Mouse (Mus musculus) myocyte (in vitro differentiated cells): ENCODE data around the gene Olfr772. TPM values are rescaled to one million over a fixed set of nuclear protein-coding genes. Genes with fewer than 3 reads are reported as not detected.
"Not testable (repeated sequence)": the region's sequence is repeated elsewhere in the genome, so short reads cannot be mapped to it uniquely, and the experiment has no call there.

Source experiments
- H3K27me3 ChIP-seq: one replicate; pipeline ENCODE4 v1.6.1; 2011; ENCODE audit not compliant: control insufficient read depth, insufficient read depth, insufficient read length
- H3K36me3 ChIP-seq: one replicate; pipeline ENCODE4 v1.6.1; 2011; ENCODE audit not compliant: control insufficient read depth, insufficient read depth
- H3K4me2 ChIP-seq: one replicate; pipeline ENCODE4 v1.6.1; 2011; ENCODE audit warnings: low read depth, control low read depth
- H3K4me3 ChIP-seq: one replicate; pipeline ENCODE4 v1.5.1; 2011; ENCODE audit warnings: mild to moderate bottlenecking, control low read depth, moderate library complexity
- H3K79me2 ChIP-seq: one replicate; pipeline ENCODE4 v1.6.1; 2011; ENCODE audit not compliant: control insufficient read depth, insufficient read depth
- H3ac ChIP-seq: one replicate; pipeline ENCODE4 v1.6.1; 2011; ENCODE audit not compliant: control insufficient read depth, insufficient read length
- CEBPB ChIP-seq: IDR thresholded peaks from 2 replicates; pipeline ENCODE4 v1.6.1; 2011; ENCODE audit warnings: mild to moderate bottlenecking, moderate library complexity; ENCODE audit not compliant: poor library complexity, insufficient read depth, severe bottlenecking
- E2F4 ChIP-seq: IDR thresholded peaks from one replicate; pipeline ENCODE4 v1.6.1; 2011; ENCODE audit warnings: mild to moderate bottlenecking, control low read depth, moderate library complexity; ENCODE audit not compliant: insufficient read depth
- MAX ChIP-seq: IDR thresholded peaks from one replicate; pipeline ENCODE4 v1.6.1; 2011; ENCODE audit warnings: low read depth, mild to moderate bottlenecking, control low read depth
- MYOD1 ChIP-seq, 3 experiments: IDR thresholded peaks; one replicate each; pipeline ENCODE4 v1.6.1; 2011; ENCODE audit warnings: control low read depth in 2 of 3, low read depth in 2 of 3, mild to moderate bottlenecking in 2 of 3, moderate library complexity in 1 of 3; ENCODE audit not compliant: insufficient read length in 2 of 3, control insufficient read depth in 1 of 3
- MYOG ChIP-seq, 3 experiments: IDR thresholded peaks; one replicate each; pipeline ENCODE4 v1.6.1; 2011; ENCODE audit warnings: control low read depth in 2 of 3, low read depth in 2 of 3, mild to moderate bottlenecking in 2 of 3; ENCODE audit not compliant: insufficient read length in 2 of 3, control insufficient read depth in 1 of 3, insufficient read depth in 1 of 3
- POLR2A ChIP-seq: IDR thresholded peaks from one replicate; pipeline ENCODE4 v1.6.1; 2011; ENCODE audit warnings: low read depth, mild to moderate bottlenecking, control low read depth, moderate library complexity; ENCODE audit not compliant: insufficient read length
- POLR2AphosphoS2 ChIP-seq: IDR thresholded peaks from one replicate; pipeline ENCODE4 v1.6.1; 2011; ENCODE audit warnings: low read depth, control low read depth; ENCODE audit not compliant: insufficient read length
- REST ChIP-seq: IDR thresholded peaks from one replicate; pipeline ENCODE4 v1.6.1; 2011; ENCODE audit warnings: mild to moderate bottlenecking, control low read depth, moderate library complexity; ENCODE audit not compliant: insufficient read depth, insufficient read length
- SRF ChIP-seq: IDR thresholded peaks from one replicate; pipeline ENCODE4 v1.6.1; 2011; ENCODE audit warnings: low read depth; ENCODE audit not compliant: control insufficient read depth, insufficient read length
- TCF12 ChIP-seq: IDR thresholded peaks from one replicate; pipeline ENCODE4 v1.6.1; 2011; ENCODE audit warnings: mild to moderate bottlenecking, control low read depth; ENCODE audit not compliant: poor library complexity, insufficient read depth, severe bottlenecking
- TCF3 ChIP-seq: IDR thresholded peaks from one replicate; pipeline ENCODE4 v1.6.1; 2011; ENCODE audit warnings: low read depth, control low read depth; ENCODE audit not compliant: insufficient read length
- USF1 ChIP-seq: IDR thresholded peaks from one replicate; pipeline ENCODE4 v1.6.1; 2011; ENCODE audit warnings: low read depth, mild to moderate bottlenecking, control low read depth, moderate library complexity
- polyA plus RNA-seq: library from polyadenylated mRNA; unstranded; fragments of >200 nt; fragmentation: generic; extraction: Trizol; gene quantifications from one replicate; pipeline ENCODE4 v1.2.1, GENCODE M21; 2012; ENCODE audit warnings: missing spikeins

Olfr772 gene
- not detected for polyA plus RNA-seq

DNA sequence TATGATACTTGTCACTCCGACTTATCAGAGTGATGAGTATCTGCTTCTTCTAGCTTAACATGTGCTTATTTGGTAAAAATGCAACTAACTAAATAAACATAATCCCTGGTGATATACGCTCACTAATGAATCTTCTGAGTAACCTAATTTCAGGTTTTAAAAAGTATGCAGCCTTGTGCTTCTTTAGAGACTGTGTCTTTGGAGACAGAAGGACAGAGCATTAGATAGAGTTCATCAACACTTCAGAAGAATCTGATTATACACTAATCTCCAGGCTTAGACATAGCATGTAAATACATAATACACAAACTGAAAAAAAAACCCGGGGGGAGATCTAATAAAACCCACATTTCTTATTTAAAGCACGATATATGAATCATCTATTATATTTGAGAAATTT is at the start of gene Olfr772:
Olfr772 (minus strand) TSS at position 101 of the 400 bp plus-strand sequence.
- H3ac ChIP-seq, H3K79me2 ChIP-seq, H3K27me3 ChIP-seq, H3K4me2 ChIP-seq, H3K36me3 ChIP-seq, H3K4me3 ChIP-seq: not testable (repeated sequence)

DNA sequence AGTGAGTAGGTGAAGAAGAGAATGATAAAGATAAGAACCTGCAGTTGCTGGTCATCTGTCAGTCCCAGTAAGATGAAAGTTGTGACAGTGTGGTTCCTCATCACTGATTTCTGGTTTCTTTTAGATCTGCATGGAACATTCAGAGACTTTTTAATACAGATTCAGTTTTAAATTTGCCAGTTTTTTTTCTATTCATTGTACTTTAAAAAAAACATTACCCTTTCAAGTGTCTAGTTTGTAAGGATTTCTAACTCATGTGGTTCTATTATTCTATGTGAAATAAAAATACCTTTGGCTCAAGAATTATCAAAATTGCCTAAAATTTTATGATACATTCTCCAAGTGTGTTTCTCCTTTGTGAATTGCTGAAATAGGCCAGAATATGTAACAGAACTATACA is 9.6 kb upstream of the Olfr772 start, which contains the start of gene Olfr773:
Olfr773 (minus strand) TSS at position 101 of the 400 bp plus-strand sequence.
- not testable (repeated sequence) for H3ac ChIP-seq, H3K36me3 ChIP-seq, H3K4me3 ChIP-seq, H3K4me2 ChIP-seq, H3K79me2 ChIP-seq, H3K27me3 ChIP-seq

DNA sequence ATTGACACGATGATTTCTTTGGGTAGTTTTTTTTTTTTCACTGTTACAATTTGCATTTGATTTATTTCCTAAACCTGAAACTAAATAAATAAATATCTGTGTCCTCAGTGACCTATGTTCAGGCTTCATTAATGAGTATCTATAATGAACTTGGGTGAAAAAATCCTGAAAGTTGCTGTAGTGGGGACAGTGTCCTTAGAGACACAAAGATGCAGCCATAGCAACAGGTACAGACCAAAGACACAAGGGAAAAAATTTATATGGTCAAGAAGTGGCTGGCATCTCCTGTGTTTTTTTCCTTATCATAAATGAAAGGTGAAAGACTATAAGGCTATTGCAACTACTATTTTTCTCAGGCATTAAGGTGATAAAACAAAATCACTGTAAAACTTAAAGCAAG is 13.1 kb downstream of the Olfr772 start, which contains the start of gene Olfr771:
Olfr771 (minus strand) TSS at position 101 of the 400 bp plus-strand sequence.
- Histone ChIP-seq H3ac (no peak within 1 kb of the TSS), H3K79me2 (no peaks in the 10 kb centered on the region)
- TF ChIP-seq MAX (no peak), TCF12 (no peak), SRF (no peak), REST (no peak), POLR2AphosphoS2 (no peak), USF1 (no peak), TCF3 (no peak), POLR2A (no peak), E2F4 (no peak), MYOD1 (IDR thresholded peaks at IDR 0.05; ENCODE audit: control insufficient read depth in 1 of 3, insufficient read length in 2 of 3, low read depth in 2 of 3) (no peak), CEBPB (no peak), MYOG (IDR thresholded peaks at IDR 0.05; ENCODE audit: control insufficient read depth in 1 of 3, insufficient read depth in 1 of 3, insufficient read length in 2 of 3, low read depth in 2 of 3) (no peak)

DNA sequence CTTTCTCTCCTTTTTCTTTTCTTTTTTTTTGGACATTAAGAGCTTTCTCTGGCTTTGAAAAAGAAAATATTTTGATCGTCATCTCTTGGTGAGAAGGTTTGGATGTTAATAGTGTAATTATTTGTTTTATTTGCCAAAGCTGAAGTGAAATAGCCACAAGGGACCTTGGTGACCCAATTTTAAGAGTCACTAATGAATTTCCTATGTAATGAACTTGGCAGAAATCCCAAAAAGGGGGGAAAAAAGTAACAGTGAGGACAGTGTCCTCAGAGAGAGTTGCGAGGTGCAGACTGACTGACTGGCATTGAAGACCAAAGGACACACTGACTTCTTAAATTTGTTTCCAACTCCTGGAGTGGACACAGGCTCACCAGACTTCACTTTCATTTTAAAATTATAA is 38.8 kb downstream of the Olfr772 start, which contains the start of gene Olfr770:
Olfr770 (minus strand) TSS at position 101 of the 400 bp plus-strand sequence.
- no peak within 1 kb of the TSS for H3K4me2 ChIP-seq
- no peaks in the 10 kb centered on the region for H3K36me3 ChIP-seq
- H3K27me3 ChIP-seq, result no peaks in the 10 kb centered on the region
- no peaks in the 10 kb centered on the region for H3K79me2 ChIP-seq
- H3K4me3 ChIP-seq, result no peak within 1 kb of the TSS
- TF ChIP-seq CEBPB (no peak), USF1 (no peak), REST (no peak), MAX (no peak), POLR2AphosphoS2 (no peak), POLR2A (no peak), TCF3 (no peak), TCF12 (no peak), SRF (no peak), E2F4 (no peak), MYOG (IDR thresholded peaks at IDR 0.05; ENCODE audit: control insufficient read depth in 1 of 3, insufficient read depth in 1 of 3, insufficient read length in 2 of 3, low read depth in 2 of 3) (no peak), MYOD1 (IDR thresholded peaks at IDR 0.05; ENCODE audit: control insufficient read depth in 1 of 3, insufficient read length in 2 of 3, low read depth in 2 of 3) (no peak)
- H3ac ChIP-seq, result no peak within 1 kb of the TSS

More for the DNA sequence above, 13.1 kb downstream of the Olfr772 start, which contains the start of gene Olfr771:
- Histone ChIP-seq H3K36me3 (no peaks in the 10 kb centered on the region), H3K4me3 (no peak within 1 kb of the TSS), H3K27me3 (no peaks in the 10 kb centered on the region), H3K4me2 (no peak within 1 kb of the TSS)

Other genes starting within 250 kb of the Olfr772 start
- gene Itga7, start 244.1 kb downstream of the Olfr772 start, polyA plus RNA-seq, result 635 TPM
- 0.71 TPM for gene Mettl7b, start 216.9 kb downstream of the Olfr772 start, polyA plus RNA-seq
- not detected for gene Olfr9, start 188.5 kb downstream of the Olfr772 start, polyA plus RNA-seq
- gene Olfr763, start 167.1 kb downstream of the Olfr772 start, polyA plus RNA-seq, result 0.05 TPM
- gene Olfr764-ps1, start 138.0 kb downstream of the Olfr772 start, polyA plus RNA-seq, result 0.01 TPM
- not detected for gene Olfr765, start 127.9 kb downstream of the Olfr772 start, polyA plus RNA-seq
- gene Olfr766-ps1, start 108.9 kb downstream of the Olfr772 start, polyA plus RNA-seq, result not detected
- gene Olfr767, start 95.0 kb downstream of the Olfr772 start, polyA plus RNA-seq, result 0.04 TPM
- gene Olfr768, start 78.5 kb downstream of the Olfr772 start, polyA plus RNA-seq, result 0.01 TPM
- gene Olfr769, start 60.1 kb downstream of the Olfr772 start, polyA plus RNA-seq, result 0.04 TPM
- gene Olfr770, start 38.9 kb downstream of the Olfr772 start, polyA plus RNA-seq, result not detected
- gene Olfr771, start 13.2 kb downstream of the Olfr772 start, polyA plus RNA-seq, result not detected
- not detected for gene Olfr773, start 9.5 kb upstream of the Olfr772 start, polyA plus RNA-seq
- gene Olfr774, start 58.3 kb upstream of the Olfr772 start, polyA plus RNA-seq, result not detected
- not detected for gene Olfr775, start 70.5 kb upstream of the Olfr772 start, polyA plus RNA-seq
- gene Olfr776, start 81.2 kb upstream of the Olfr772 start, polyA plus RNA-seq, result not detected
- not detected for gene Olfr777, start 93.6 kb upstream of the Olfr772 start, polyA plus RNA-seq
- gene Olfr780, start 140.2 kb upstream of the Olfr772 start, polyA plus RNA-seq, result not detected
- not detected for gene Olfr781, start 150.9 kb upstream of the Olfr772 start, polyA plus RNA-seq
- gene Olfr782, start 170.9 kb upstream of the Olfr772 start, polyA plus RNA-seq, result not detected
- gene Olfr784, start 206.2 kb upstream of the Olfr772 start, polyA plus RNA-seq, result 0.02 TPM
- gene Olfr785, start 227.5 kb upstream of the Olfr772 start, polyA plus RNA-seq, result not detected
- gene Olfr786, start 249.4 kb upstream of the Olfr772 start, polyA plus RNA-seq, result not detected